Mouse (Mus musculus): ENCODE measurements around the gene Hsp90aa1.
A peak's percentile ranks its signal among the peaks of the same experiment; 100 is the strongest.

GRCm38 (mm10) chr12:110706337-110707231, 4.1 kb upstream of the Hsp90aa1 start:
- 0 out of 2 replicates have a peak, but pooled peaks have one; percentile 15 for TF ChIP-seq CTCF (IDR thresholded peaks at IDR 0.05; ENCODE audit: low read depth, low read length)
- TF ChIP-seq POLR2A (IDR thresholded peaks at IDR 0.05; ENCODE audit: extremely low read depth, insufficient read depth, low read length): no peak

All from liver, adult 2 months (tissue).